Mouse (Mus musculus): ENCODE results near the gene Rhoj. TPM values are rescaled to one million over a fixed set of nuclear protein-coding genes. Genes with fewer than 3 reads are reported as not detected.

The Rhoj gene
- not detected in 2 replicates for polyA plus RNA-seq (2012; ENCODE audit: insufficient read depth, insufficient read length, low replicate concordance, missing spikeins)

- under 1% methylated on average over 34 of the region's 34 CpGs for WGBS
- Histone ChIP-seq H3K4me3 (ENCODE audit: insufficient read depth, low read depth, low read length) (peak within 1 kb of the TSS; percentile 59), H3K4me1 (ENCODE audit: control insufficient read depth, insufficient read depth, low read length) (peaks cover 11% of the 10 kb centered on the region), H3K27ac (ENCODE audit: insufficient read depth, low read depth, low read length) (peak within 1 kb of the TSS; percentile 74)
- no peak for TF ChIP-seq CTCF (IDR thresholded peaks at IDR 0.05; ENCODE audit: insufficient read depth, low read depth, low read length)
- no peak for TF ChIP-seq POLR2A (IDR thresholded peaks at IDR 0.05; ENCODE audit: insufficient read depth, low read depth, low read length)
These were observed at the start of gene Rhoj for GRCm38 (mm10) chr12:75307961-75308951. TSS of gene Rhoj (plus strand) at chr12:75308322.

GRCm38 (mm10) chr12:75271726-75272125 lies 36.4 kb upstream of the Rhoj start:
- WGBS, result 53% methylated on average over 4 of the region's 4 CpGs
- H3K4me1 ChIP-seq (ENCODE audit: control insufficient read depth, insufficient read depth, low read length), result no peaks in the 10 kb centered on the region
- H3K27ac ChIP-seq (ENCODE audit: insufficient read depth, low read depth, low read length), result no peak overlapping the region
- no peak for TF ChIP-seq CTCF (IDR thresholded peaks at IDR 0.05; ENCODE audit: insufficient read depth, low read depth, low read length)
- no peak for TF ChIP-seq POLR2A (IDR thresholded peaks at IDR 0.05; ENCODE audit: insufficient read depth, low read depth, low read length)
- no peak overlapping the region for H3K4me3 ChIP-seq (ENCODE audit: insufficient read depth, low read depth, low read length)

GRCm38 (mm10) chr12:75275730-75276129 lies 32.4 kb upstream of the Rhoj start:
- TF ChIP-seq CTCF (IDR thresholded peaks at IDR 0.05; ENCODE audit: insufficient read depth, low read depth, low read length), result no peak
- TF ChIP-seq POLR2A (IDR thresholded peaks at IDR 0.05; ENCODE audit: insufficient read depth, low read depth, low read length), result no peak
- no peaks in the 10 kb centered on the region for H3K4me1 ChIP-seq (ENCODE audit: control insufficient read depth, insufficient read depth, low read length)
- H3K27ac ChIP-seq (ENCODE audit: insufficient read depth, low read depth, low read length), result no peak overlapping the region
- H3K4me3 ChIP-seq (ENCODE audit: insufficient read depth, low read depth, low read length), result no peak overlapping the region
- 82% methylated on average over 2 of the region's 2 CpGs for WGBS

- Histone ChIP-seq H3K27ac (ENCODE audit: insufficient read depth, low read depth, low read length) (no peak overlapping the region), H3K4me1 (ENCODE audit: control insufficient read depth, insufficient read depth, low read length) (no peaks in the 10 kb centered on the region), H3K4me3 (ENCODE audit: insufficient read depth, low read depth, low read length) (no peak overlapping the region)
- no peak for TF ChIP-seq CTCF (IDR thresholded peaks at IDR 0.05; ENCODE audit: insufficient read depth, low read depth, low read length)
- no peak for TF ChIP-seq POLR2A (IDR thresholded peaks at IDR 0.05; ENCODE audit: insufficient read depth, low read depth, low read length)
- 97% methylated on average over 2 of the region's 2 CpGs for WGBS
These were observed 30.7 kb upstream of the Rhoj start for GRCm38 (mm10) chr12:75277425-75277824.

GRCm38 (mm10) chr12:75280502-75280901 lies 27.6 kb upstream of the Rhoj start:
- WGBS, result 66% methylated on average over 7 of the region's 7 CpGs
- Histone ChIP-seq H3K4me1 (ENCODE audit: control insufficient read depth, insufficient read depth, low read length) (no peaks in the 10 kb centered on the region), H3K27ac (ENCODE audit: insufficient read depth, low read depth, low read length) (no peak overlapping the region), H3K4me3 (ENCODE audit: insufficient read depth, low read depth, low read length) (no peak overlapping the region)
- TF ChIP-seq CTCF (IDR thresholded peaks at IDR 0.05; ENCODE audit: insufficient read depth, low read depth, low read length) (no peak), POLR2A (IDR thresholded peaks at IDR 0.05; ENCODE audit: insufficient read depth, low read depth, low read length) (no peak)

- 52% methylated on average over 2 of the region's 2 CpGs for WGBS
- Histone ChIP-seq H3K4me3 (ENCODE audit: insufficient read depth, low read depth, low read length) (no peak overlapping the region), H3K4me1 (ENCODE audit: control insufficient read depth, insufficient read depth, low read length) (peaks cover 2% of the 10 kb centered on the region; the same call in 1 of the 2 replicates), H3K27ac (ENCODE audit: insufficient read depth, low read depth, low read length) (no peak overlapping the region)
- TF ChIP-seq CTCF (IDR thresholded peaks at IDR 0.05; ENCODE audit: insufficient read depth, low read depth, low read length) (no peak), POLR2A (IDR thresholded peaks at IDR 0.05; ENCODE audit: insufficient read depth, low read depth, low read length) (no peak)
These were observed 24.9 kb upstream of the Rhoj start for GRCm38 (mm10) chr12:75283226-75283625.

GRCm38 (mm10) chr12:75286166-75286565 lies 22.0 kb upstream of the Rhoj start:
- peaks cover 2% of the 10 kb centered on the region; the same call in 1 of the 2 replicates for H3K4me1 ChIP-seq (ENCODE audit: control insufficient read depth, insufficient read depth, low read length)
- 77% methylated on average over 3 of the region's 3 CpGs for WGBS
- TF ChIP-seq POLR2A (IDR thresholded peaks at IDR 0.05; ENCODE audit: insufficient read depth, low read depth, low read length) (no peak), CTCF (IDR thresholded peaks at IDR 0.05; ENCODE audit: insufficient read depth, low read depth, low read length) (no peak)
- H3K27ac ChIP-seq (ENCODE audit: insufficient read depth, low read depth, low read length), result no peak overlapping the region
- no peak overlapping the region for H3K4me3 ChIP-seq (ENCODE audit: insufficient read depth, low read depth, low read length)

GRCm38 (mm10) chr12:75290524-75290923 lies 17.6 kb upstream of the Rhoj start:
- no peak overlapping the region for H3K4me3 ChIP-seq (ENCODE audit: insufficient read depth, low read depth, low read length)
- TF ChIP-seq CTCF (IDR thresholded peaks at IDR 0.05; ENCODE audit: insufficient read depth, low read depth, low read length) (no peak), POLR2A (IDR thresholded peaks at IDR 0.05; ENCODE audit: insufficient read depth, low read depth, low read length) (no peak)
- 61% methylated on average over 2 of the region's 2 CpGs for WGBS
- H3K4me1 ChIP-seq (ENCODE audit: control insufficient read depth, insufficient read depth, low read length), result peaks cover 2% of the 10 kb centered on the region; the same call in 1 of the 2 replicates
- H3K27ac ChIP-seq (ENCODE audit: insufficient read depth, low read depth, low read length), result no peak overlapping the region

GRCm38 (mm10) chr12:75291556-75291955 lies 16.6 kb upstream of the Rhoj start:
- TF ChIP-seq POLR2A (IDR thresholded peaks at IDR 0.05; ENCODE audit: insufficient read depth, low read depth, low read length) (no peak), CTCF (IDR thresholded peaks at IDR 0.05; ENCODE audit: insufficient read depth, low read depth, low read length) (no peak)
- WGBS, result 99% methylated on average over 5 of the region's 5 CpGs
- H3K4me3 ChIP-seq (ENCODE audit: insufficient read depth, low read depth, low read length), result no peak overlapping the region
- no peak overlapping the region for H3K27ac ChIP-seq (ENCODE audit: insufficient read depth, low read depth, low read length)
- no peaks in the 10 kb centered on the region for H3K4me1 ChIP-seq (ENCODE audit: control insufficient read depth, insufficient read depth, low read length)
